Comparison of ENCODE assay signal across 28 mouse cellular contexts in genomic region chr2:147360856-147361255, GRCm38 (mm10). TPM values are rescaled to one million over a fixed set of nuclear protein-coding genes. Genes with fewer than 3 reads are reported as not detected.
DNase-seq lines count a peak whose midpoint lies in the region; ATAC-seq and TF ChIP-seq lines count a peak whose summit lies in the region.
"Had no signal": no experiment of that assay in that cellular context is flagged by ENCODE, and none has a peak within 500 bp of the region (broad histone marks: within the 10 kb centered on the region; RNA-seq: fewer than 3 reads in every experiment).

No protein-coding gene starts in this region.

- no peak overlapping the region for H3K4me2 ChIP-seq in hindbrain, embryonic 11.5 days (replicated peaks; ENCODE audit: low read depth, low read length)
- no peak overlapping the region for H3K4me2 ChIP-seq in hindbrain, embryonic 16.5 days (ENCODE audit: low read length)
- no peak overlapping the region for H3K4me2 ChIP-seq in embryonic facial prominence, embryonic 15.5 days (replicated peaks)
- no peak overlapping the region for H3K4me2 ChIP-seq in stomach, postnatal 0 days (replicated peaks; ENCODE audit: low read depth)
- no peak overlapping the region for H3K4me2 ChIP-seq in liver, embryonic 11.5 days
- H3K4me2 ChIP-seq: heart, embryonic 11.5 days; kidney, embryonic 15.5 days; liver, embryonic 15.5 days had no signal

- H3K36me3 ChIP-seq in hindbrain, embryonic 11.5 days (ENCODE audit: control insufficient read depth, insufficient read depth, low read length), result no peaks in the 10 kb centered on the region
- H3K36me3 ChIP-seq in hindbrain, embryonic 16.5 days (ENCODE audit: control insufficient read depth, insufficient read depth, low read length), result no peaks in the 10 kb centered on the region
- no peaks in the 10 kb centered on the region for H3K36me3 ChIP-seq in embryonic facial prominence, embryonic 15.5 days
- H3K36me3 ChIP-seq in stomach, postnatal 0 days (ENCODE audit: control insufficient read depth, insufficient read depth, low read length), result no peaks in the 10 kb centered on the region
- no peaks in the 10 kb centered on the region for H3K36me3 ChIP-seq in liver, embryonic 11.5 days (ENCODE audit: control insufficient read depth, insufficient read depth, low read length)
- H3K36me3 ChIP-seq: kidney, embryonic 15.5 days; limb, embryonic 15.5 days; liver, embryonic 15.5 days had no signal

- TF ChIP-seq POLR2A in brain, embryonic 14.5 days (IDR thresholded peaks at IDR 0.05; ENCODE audit: borderline replicate concordance, extremely low read depth, insufficient read depth, insufficient read length, poor library complexity, severe bottlenecking), result no peak

- peak; percentile 57 for DNase-seq in hindbrain, embryonic 11.5 days (ENCODE audit: low spot score)
- peak; percentile 16 for DNase-seq in ES-CJ7 (ENCODE audit: low read depth, low spot score)
- DNase-seq in brain, embryonic 14.5 days (ENCODE audit: low read depth), result peak; percentile 19
- DNase-seq in stomach, postnatal 0 days (ENCODE audit: low spot score), result no peak
- DNase-seq in adrenal gland, adult 2 months, result no peak
- no peak for DNase-seq in liver, embryonic 11.5 days (ENCODE audit: low spot score)
- DNase-seq: adrenal gland, postnatal 25 days; cerebellum, adult 9-10 months; kidney, adult 11 months; lung, postnatal 10 days; right cerebral cortex, postnatal 25 days; spleen, adult 18-20 months; thymus, postnatal 25 days had no signal

- H3K27ac ChIP-seq in hindbrain, embryonic 11.5 days (ENCODE audit: low read depth, low read length), result no peak overlapping the region
- no peak overlapping the region for H3K27ac ChIP-seq in hindbrain, embryonic 16.5 days (ENCODE audit: low read depth, low read length)
- no peak overlapping the region for H3K27ac ChIP-seq in embryonic facial prominence, embryonic 15.5 days (replicated peaks)
- no peak overlapping the region for H3K27ac ChIP-seq in stomach, postnatal 0 days (replicated peaks)
- H3K27ac ChIP-seq in liver, embryonic 11.5 days (ENCODE audit: low read depth, low read length), result no peak overlapping the region
- H3K27ac ChIP-seq: kidney, embryonic 15.5 days; limb, embryonic 15.5 days; liver, embryonic 15.5 days had no signal

- no peak for TF ChIP-seq EP300 in stomach, postnatal 0 days (optimal IDR thresholded peaks at IDR 0.05)

- no peak overlapping the region for H3K9ac ChIP-seq in hindbrain, embryonic 11.5 days (ENCODE audit: low read depth, low read length)
- H3K9ac ChIP-seq in hindbrain, embryonic 16.5 days (ENCODE audit: low read depth, low read length), result no peak overlapping the region
- H3K9ac ChIP-seq in embryonic facial prominence, embryonic 15.5 days, result no peak overlapping the region
- no peak overlapping the region for H3K9ac ChIP-seq in stomach, postnatal 0 days (ENCODE audit: low read length)
- no peak overlapping the region for H3K9ac ChIP-seq in liver, embryonic 11.5 days (ENCODE audit: low read depth, low read length)
- H3K9ac ChIP-seq: kidney, embryonic 15.5 days; limb, embryonic 15.5 days; liver, embryonic 15.5 days had no signal

- no peak for TF ChIP-seq CTCF in brain, embryonic 14.5 days (IDR thresholded peaks at IDR 0.05; ENCODE audit: borderline replicate concordance, extremely low read depth, insufficient read depth, insufficient read length)
- no peak for TF ChIP-seq CTCF in stomach, postnatal 0 days (IDR thresholded peaks at IDR 0.05; ENCODE audit: low read depth)

- no peak for ATAC-seq in hindbrain, embryonic 11.5 days (ENCODE audit: low FRiP score)
- ATAC-seq in hindbrain, embryonic 16.5 days, result no peak
- no peak for ATAC-seq in embryonic facial prominence, embryonic 15.5 days (ENCODE audit: insufficient number of reproducible peaks, low FRiP score, low TSS enrichment, low read depth)
- no peak for ATAC-seq in stomach, postnatal 0 days (ENCODE audit: low FRiP score, low TSS enrichment)
- ATAC-seq in liver, embryonic 11.5 days (replicated peaks; ENCODE audit: low FRiP score), result no peak
- ATAC-seq: activated CD4-positive, CD25-positive, alpha-beta regulatory T cell, adult 4 months; forebrain, embryonic 14.5 days; midbrain, embryonic 16.5 days had no signal

- peaks cover 93% of the 10 kb centered on the region for H3K27me3 ChIP-seq in hindbrain, embryonic 11.5 days (ENCODE audit: control insufficient read depth, insufficient read depth, low read length)
- H3K27me3 ChIP-seq in hindbrain, embryonic 16.5 days (replicated peaks; ENCODE audit: control insufficient read depth, insufficient read depth, low read length), result peaks cover 75% of the 10 kb centered on the region
- peaks cover 90% of the 10 kb centered on the region for H3K27me3 ChIP-seq in embryonic facial prominence, embryonic 15.5 days
- H3K27me3 ChIP-seq in stomach, postnatal 0 days (ENCODE audit: control insufficient read depth, insufficient read depth, low read length), result peaks cover 29% of the 10 kb centered on the region
- H3K27me3 ChIP-seq in liver, embryonic 11.5 days (replicated peaks; ENCODE audit: control insufficient read depth, insufficient read depth, low read length), result peaks cover 84% of the 10 kb centered on the region

- H3K4me3 ChIP-seq in hindbrain, embryonic 11.5 days (ENCODE audit: low read depth, low read length), result no peak overlapping the region
- no peak overlapping the region for H3K4me3 ChIP-seq in hindbrain, embryonic 16.5 days (ENCODE audit: low read length)
- H3K4me3 ChIP-seq in embryonic facial prominence, embryonic 15.5 days (replicated peaks), result 0 out of 2 replicates have a peak overlapping the region, but pooled peaks have one; percentile 3
- no peak overlapping the region for H3K4me3 ChIP-seq in stomach, postnatal 0 days (ENCODE audit: low read depth, low read length)
- no peak overlapping the region for H3K4me3 ChIP-seq in liver, embryonic 11.5 days (ENCODE audit: low read depth, low read length)
- H3K4me3 ChIP-seq: kidney, embryonic 15.5 days; liver, embryonic 15.5 days had no signal

- 1% methylated on average over 5 of the region's 5 CpGs for WGBS in hindbrain, embryonic 11.5 days
- 1% methylated on average over 5 of the region's 5 CpGs for WGBS in hindbrain, embryonic 16.5 days
- 11% methylated on average over 5 of the region's 5 CpGs for WGBS in embryonic facial prominence, embryonic 15.5 days
- 1% methylated on average over 5 of the region's 5 CpGs for WGBS in stomach, postnatal 0 days
- 7% methylated on average over 5 of the region's 5 CpGs for WGBS in liver, embryonic 11.5 days

- 0 out of 2 replicates have a peak, but pooled peaks cover 3% of the 10 kb centered on the region for H3K4me1 ChIP-seq in hindbrain, embryonic 11.5 days (replicated peaks; ENCODE audit: control insufficient read depth, insufficient read depth, low read length)
- peaks cover 4% of the 10 kb centered on the region for H3K4me1 ChIP-seq in hindbrain, embryonic 16.5 days (ENCODE audit: control insufficient read depth, insufficient read depth, low read depth, low read length)
- H3K4me1 ChIP-seq in embryonic facial prominence, embryonic 15.5 days, result peaks cover 29% of the 10 kb centered on the region
- H3K4me1 ChIP-seq in stomach, postnatal 0 days (replicated peaks; ENCODE audit: control insufficient read depth, insufficient read depth), result no peaks in the 10 kb centered on the region
- no peaks in the 10 kb centered on the region; the same call in 1 of the 2 replicates for H3K4me1 ChIP-seq in liver, embryonic 11.5 days (replicated peaks; ENCODE audit: control insufficient read depth, insufficient read depth, low read length)
- H3K4me1 ChIP-seq: liver, embryonic 15.5 days had no signal

- no peaks in the 10 kb centered on the region for H3K9me3 ChIP-seq in hindbrain, embryonic 11.5 days (ENCODE audit: control insufficient read depth, low read length)
- no peaks in the 10 kb centered on the region for H3K9me3 ChIP-seq in hindbrain, embryonic 16.5 days (ENCODE audit: control insufficient read depth, low read length)
- no peaks in the 10 kb centered on the region for H3K9me3 ChIP-seq in embryonic facial prominence, embryonic 15.5 days (replicated peaks)
- no peaks in the 10 kb centered on the region for H3K9me3 ChIP-seq in stomach, postnatal 0 days (ENCODE audit: control insufficient read depth, low read length)
- H3K9me3 ChIP-seq in liver, embryonic 11.5 days (ENCODE audit: control insufficient read depth, low read length), result no peaks in the 10 kb centered on the region
- H3K9me3 ChIP-seq: kidney, embryonic 15.5 days; limb, embryonic 15.5 days; liver, embryonic 15.5 days had no signal

RNA-seq across cellular contexts. Expression of gene Pax1, which starts 0.9 kb away (rescaled TPM):
- polyA plus RNA-seq in hindbrain, embryonic 11.5 days (2014; fragmentation: Nextera tagmentation; extraction: Ambion mirVana), result 1.9 and 2.5 TPM in 2 replicates
- 0.07 TPM in 1 of 2 replicates, not detected in the other for polyA plus RNA-seq in hindbrain, embryonic 16.5 days (2015; fragmentation: Nextera tagmentation; extraction: Ambion mirVana)
- 0.55 and 0.85 TPM in 2 replicates for polyA plus RNA-seq in brain, embryonic 14.5 days (2012; rRNA removed)
- polyA plus RNA-seq in embryonic facial prominence, embryonic 15.5 days (2015; fragmentation: Nextera tagmentation; extraction: Ambion mirVana), result 8.9 and 9.6 TPM in 2 replicates
- not detected in 2 replicates for polyA plus RNA-seq in stomach, postnatal 0 days (2015; fragmentation: Nextera tagmentation; extraction: Ambion mirVana)
- total RNA-seq in adrenal gland, adult 2 months (2021), result not detected
- polyA plus RNA-seq in adrenal gland, adult 2 months (2012; rRNA removed), result not detected in 2 replicates
- polyA plus RNA-seq in liver, embryonic 11.5 days (2014; fragmentation: Nextera tagmentation; extraction: Ambion mirVana), result 0.40 TPM in 1 of 2 replicates, not detected in the other
- total RNA-seq: adrenal gland, postnatal 25 days; common myeloid progenitor, adult 5-6 weeks; gastrocnemius, adult 8-10 months; hematopoietic stem cell, adult 5-6 weeks; left cerebral cortex, postnatal 25 days had no signal
- polyA plus RNA-seq: activated CD4-positive, CD25-positive, alpha-beta regulatory T cell, adult 4 months; C2C12; forebrain, embryonic 14.5 days; heart, postnatal 0 days; liver, embryonic 15.5 days; midbrain, embryonic 16.5 days had no signal

Comparison
In these comparisons a context has a peak if more than half of its experiments do, and no peak if none do; other contexts are left out.
1. DNase-seq: peak in hindbrain, embryonic 11.5 days (single experiment), ES-CJ7 (single experiment) and brain, embryonic 14.5 days (single experiment); none in stomach, postnatal 0 days (single experiment), adrenal gland, adult 2 months (single experiment) and liver, embryonic 11.5 days (single experiment).